Comparison of ENCODE assay signal across 9 mouse cellular contexts in genomic region chr17:37196845-37197724, GRCm38 (mm10). TPM values are rescaled to one million over a fixed set of nuclear protein-coding genes. Genes with fewer than 3 reads are reported as not detected.
DNase-seq lines count a peak whose midpoint lies in the region; ATAC-seq and TF ChIP-seq lines count a peak whose summit lies in the region.
"Had no signal": no experiment of that assay in that cellular context is flagged by ENCODE, and none has a peak within 500 bp of the region (broad histone marks: within the 10 kb centered on the region; RNA-seq: fewer than 3 reads in every experiment).

No protein-coding gene starts in this region.

- no peaks in the 10 kb centered on the region for H3K36me3 ChIP-seq in kidney, postnatal 0 days (ENCODE audit: insufficient read depth, low read length)
- H3K36me3 ChIP-seq in midbrain, embryonic 11.5 days (ENCODE audit: control insufficient read depth, insufficient read depth, low read length) = no peaks in the 10 kb centered on the region

- H3K4me3 ChIP-seq in brown adipose tissue, adult 24 weeks (ENCODE audit: insufficient read depth, low read depth, low read length) = peak overlapping the region; percentile 54
- peak overlapping the region; percentile 33 for H3K4me3 ChIP-seq in kidney, postnatal 0 days (replicated peaks; ENCODE audit: low read depth, low read length)
- peak overlapping the region; percentile 53 for H3K4me3 ChIP-seq in midbrain, embryonic 11.5 days (ENCODE audit: low read depth, low read length)

- H3K4me1 ChIP-seq in brown adipose tissue, adult 24 weeks (ENCODE audit: control insufficient read depth, insufficient read depth, insufficient read length, low read length) = peaks cover 4% of the 10 kb centered on the region; the same call in 1 of the 2 replicates
- H3K4me1 ChIP-seq in kidney, postnatal 0 days (replicated peaks; ENCODE audit: insufficient read depth, low read length) = no peaks in the 10 kb centered on the region
- H3K4me1 ChIP-seq in midbrain, embryonic 11.5 days (ENCODE audit: control insufficient read depth, insufficient read depth, low read length) = peaks cover 3% of the 10 kb centered on the region; the same call in 1 of the 2 replicates

- peak; percentile 90 for ATAC-seq in frontal cortex, adult (ENCODE audit: low TSS enrichment)
- peak; percentile 75 for ATAC-seq in kidney, postnatal 0 days (replicated peaks; ENCODE audit: low FRiP score, low read depth)
- ATAC-seq in midbrain, embryonic 11.5 days (ENCODE audit: low FRiP score) = peak; percentile 91
- no peak for ATAC-seq in megakaryocyte-erythroid progenitor cell, adult 5-6 weeks (replicated peaks; ENCODE audit: low FRiP score, low TSS enrichment, poor library complexity, severe bottlenecking)

- H3K9me3 ChIP-seq in kidney, postnatal 0 days (replicated peaks; ENCODE audit: low read length) = no peaks in the 10 kb centered on the region
- H3K9me3 ChIP-seq in midbrain, embryonic 11.5 days (ENCODE audit: control insufficient read depth, low read length) = no peaks in the 10 kb centered on the region

- 2% methylated on average over 77 of the region's 77 CpGs for WGBS in kidney, postnatal 0 days
- WGBS in midbrain, embryonic 11.5 days = under 1% methylated on average over 77 of the region's 77 CpGs

- peaks cover 30% of the 10 kb centered on the region for H3K27me3 ChIP-seq in kidney, postnatal 0 days (ENCODE audit: insufficient read depth, low read length)
- H3K27me3 ChIP-seq in midbrain, embryonic 11.5 days (ENCODE audit: control insufficient read depth, insufficient read depth, low read length) = peaks cover 20% of the 10 kb centered on the region; the same call in 1 of the 2 replicates

- H3K4me2 ChIP-seq in kidney, postnatal 0 days (ENCODE audit: low read length) = peak overlapping the region; percentile 71
- H3K4me2 ChIP-seq in midbrain, embryonic 11.5 days = peak overlapping the region; percentile 91

- no peak for TF ChIP-seq CTCF in kidney, postnatal 0 days (IDR thresholded peaks at IDR 0.05; ENCODE audit: low read depth)

- no peak overlapping the region for H3K9ac ChIP-seq in kidney, postnatal 0 days (ENCODE audit: low read depth, low read length)
- peak overlapping the region; percentile 59 for H3K9ac ChIP-seq in midbrain, embryonic 11.5 days (ENCODE audit: low read length)

- no peak overlapping the region for H3K27ac ChIP-seq in brown adipose tissue, adult 24 weeks (replicated peaks; ENCODE audit: low read depth, low read length)
- H3K27ac ChIP-seq in kidney, postnatal 0 days = no peak overlapping the region
- H3K27ac ChIP-seq in midbrain, embryonic 11.5 days (ENCODE audit: low read depth, low read length) = no peak overlapping the region
- H3K27ac ChIP-seq: macrophage had no signal

- peak; percentile 39 to 59 for DNase-seq in left cerebral cortex, adult 18-20 months (ENCODE audit: low spot score in 2 of 2)
- DNase-seq in left cerebral cortex, adult 11 months (ENCODE audit: low spot score) = no peak
- DNase-seq in kidney, postnatal 0 days (ENCODE audit: low spot score) = peak; percentile 29
- peak; percentile 95 for DNase-seq in midbrain, embryonic 11.5 days (ENCODE audit: low spot score, missing footprints)
- DNase-seq in urinary bladder, postnatal 14 days (ENCODE audit: low spot score) = peak; percentile 12

RNA-seq across cellular contexts. Expression of gene Ubd, which starts 3.4 kb away (rescaled TPM):
- total RNA-seq in left cerebral cortex, adult 18-20 months (2021) = not detected
- 2.6 and 2.9 TPM in 2 replicates for polyA plus RNA-seq in brown adipose tissue, adult 24 weeks (2012; ENCODE audit: insufficient read depth, insufficient read length, missing spikeins)
- not detected in 2 replicates for polyA plus RNA-seq in kidney, postnatal 0 days (2015; fragmentation: Nextera tagmentation; extraction: Ambion mirVana)
- not detected in 2 replicates for polyA plus RNA-seq in midbrain, embryonic 11.5 days (2014; fragmentation: Nextera tagmentation; extraction: Ambion mirVana)
- total RNA-seq in megakaryocyte-erythroid progenitor cell, adult 5-6 weeks (2014; fragmentation: Nextera tagmentation) = not detected in 2 replicates
- 0.88 TPM in 1 of 2 replicates, not detected in the other for total RNA-seq in megakaryocyte-erythroid progenitor cell, adult 5-6 weeks (2017)
- polyA plus RNA-seq: macrophage had no signal

RNA-seq across cellular contexts. Expression of gene Olfr94, which starts 3.7 kb away (rescaled TPM):
- total RNA-seq in left cerebral cortex, adult 18-20 months (2021) = not detected
- not detected in 2 replicates for polyA plus RNA-seq in brown adipose tissue, adult 24 weeks (2012; ENCODE audit: insufficient read depth, insufficient read length, missing spikeins)
- polyA plus RNA-seq in kidney, postnatal 0 days (2015; fragmentation: Nextera tagmentation; extraction: Ambion mirVana) = not detected in 2 replicates
- not detected in 2 replicates for polyA plus RNA-seq in midbrain, embryonic 11.5 days (2014; fragmentation: Nextera tagmentation; extraction: Ambion mirVana)
- total RNA-seq in megakaryocyte-erythroid progenitor cell, adult 5-6 weeks (2014; fragmentation: Nextera tagmentation) = not detected in 2 replicates
- not detected in 2 replicates for total RNA-seq in megakaryocyte-erythroid progenitor cell, adult 5-6 weeks (2017)
- polyA plus RNA-seq: macrophage had no signal

RNA-seq across cellular contexts. Expression of gene Olfr95, which starts 15.8 kb away (rescaled TPM):
- total RNA-seq in left cerebral cortex, adult 18-20 months (2021) = not detected
- polyA plus RNA-seq in brown adipose tissue, adult 24 weeks (2012; ENCODE audit: insufficient read depth, insufficient read length, missing spikeins) = not detected in 2 replicates
- polyA plus RNA-seq in kidney, postnatal 0 days (2015; fragmentation: Nextera tagmentation; extraction: Ambion mirVana) = not detected in 2 replicates
- polyA plus RNA-seq in midbrain, embryonic 11.5 days (2014; fragmentation: Nextera tagmentation; extraction: Ambion mirVana) = not detected in 2 replicates
- total RNA-seq in megakaryocyte-erythroid progenitor cell, adult 5-6 weeks (2014; fragmentation: Nextera tagmentation) = not detected in 2 replicates
- not detected in 2 replicates for total RNA-seq in megakaryocyte-erythroid progenitor cell, adult 5-6 weeks (2017)
- polyA plus RNA-seq: macrophage had no signal

RNA-seq across cellular contexts. Expression of gene Olfr96, which starts 22.9 kb away (rescaled TPM):
- total RNA-seq in left cerebral cortex, adult 18-20 months (2021) = not detected
- polyA plus RNA-seq in brown adipose tissue, adult 24 weeks (2012; ENCODE audit: insufficient read depth, insufficient read length, missing spikeins) = not detected in 2 replicates
- not detected in 2 replicates for polyA plus RNA-seq in kidney, postnatal 0 days (2015; fragmentation: Nextera tagmentation; extraction: Ambion mirVana)
- not detected in 2 replicates for polyA plus RNA-seq in midbrain, embryonic 11.5 days (2014; fragmentation: Nextera tagmentation; extraction: Ambion mirVana)
- total RNA-seq in megakaryocyte-erythroid progenitor cell, adult 5-6 weeks (2014; fragmentation: Nextera tagmentation) = not detected in 2 replicates
- not detected in 2 replicates for total RNA-seq in megakaryocyte-erythroid progenitor cell, adult 5-6 weeks (2017)
- polyA plus RNA-seq: macrophage had no signal

RNA-seq across cellular contexts. Expression of gene Olfr93, which starts 35.8 kb away (rescaled TPM):
- total RNA-seq in left cerebral cortex, adult 18-20 months (2021) = not detected
- not detected in 2 replicates for polyA plus RNA-seq in brown adipose tissue, adult 24 weeks (2012; ENCODE audit: insufficient read depth, insufficient read length, missing spikeins)
- polyA plus RNA-seq in kidney, postnatal 0 days (2015; fragmentation: Nextera tagmentation; extraction: Ambion mirVana) = not detected in 2 replicates
- polyA plus RNA-seq in midbrain, embryonic 11.5 days (2014; fragmentation: Nextera tagmentation; extraction: Ambion mirVana) = not detected in 2 replicates
- not detected in 2 replicates for total RNA-seq in megakaryocyte-erythroid progenitor cell, adult 5-6 weeks (2014; fragmentation: Nextera tagmentation)
- not detected in 2 replicates for total RNA-seq in megakaryocyte-erythroid progenitor cell, adult 5-6 weeks (2017)
- polyA plus RNA-seq: macrophage had no signal
